Mouse (Mus musculus) small intestine, adult 2 months (tissue): ENCODE measurements around the gene Sult2b1.

Experiments used
- CTCF ChIP-seq: fragments of 200-500 bp; IDR thresholded peaks from 2 replicates; pipeline ENCODE4 v1.5.1; 2012; ENCODE audit warnings: low read depth, mild to moderate bottlenecking, control low read depth, inconsistent platforms, low read length, moderate library complexity, mixed read lengths; ENCODE audit not compliant: insufficient replicate concordance, insufficient read length; ENCODE audit errors: extremely low read depth
- POLR2A ChIP-seq: fragments of 200-500 bp; IDR thresholded peaks from 2 replicates; pipeline ENCODE4 v1.6.1; 2012; ENCODE audit warnings: low read depth, mild to moderate bottlenecking, control low read depth, inconsistent platforms, low read length, moderate library complexity

DNA sequence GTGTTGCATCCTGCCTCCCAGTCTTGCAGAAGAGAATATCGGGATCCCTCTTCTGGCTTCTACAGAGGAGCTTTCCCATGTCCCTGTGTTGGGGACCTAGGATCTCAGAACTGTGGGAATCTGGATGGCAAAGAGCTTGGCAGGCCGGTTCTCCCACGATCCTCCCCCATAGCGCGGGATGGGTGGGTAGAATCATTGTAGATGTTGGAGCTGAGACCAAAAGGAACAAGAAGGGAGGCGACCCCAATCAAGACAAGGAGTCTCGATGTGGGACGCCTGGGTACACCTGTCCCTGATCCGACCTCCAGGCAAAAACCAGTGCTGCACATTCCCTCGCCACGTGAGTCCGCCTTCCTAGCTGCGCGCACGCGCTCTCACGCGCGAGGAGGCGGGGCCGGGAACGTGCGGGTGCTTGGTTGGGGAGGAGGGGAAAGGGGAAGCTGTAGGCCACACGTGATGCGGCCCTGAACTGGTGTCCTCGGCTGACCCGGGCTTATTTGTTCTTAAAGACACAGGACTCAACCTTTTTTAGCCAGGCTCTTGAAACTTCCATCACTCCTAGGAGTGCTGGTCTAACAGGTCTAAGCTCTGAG is 77.0 kb downstream of the Sult2b1 start:
- no peak for TF ChIP-seq CTCF
- peak; percentile 52; the same call in 1 of the 2 replicates for TF ChIP-seq POLR2A
